Mouse (Mus musculus) naive thymus-derived CD4-positive, alpha-beta T cell, adult 2 months (primary cell): ENCODE results near the gene Fam78a.
A peak's percentile ranks its signal among the peaks of the same experiment; 100 is the strongest.

ENCODE experiments used
- DNase-seq: peaks from one replicate; pipeline ENCODE4 v3.0.0-alpha.2; 2011; ENCODE audit warnings: low read depth

The Fam78a gene

DNA sequence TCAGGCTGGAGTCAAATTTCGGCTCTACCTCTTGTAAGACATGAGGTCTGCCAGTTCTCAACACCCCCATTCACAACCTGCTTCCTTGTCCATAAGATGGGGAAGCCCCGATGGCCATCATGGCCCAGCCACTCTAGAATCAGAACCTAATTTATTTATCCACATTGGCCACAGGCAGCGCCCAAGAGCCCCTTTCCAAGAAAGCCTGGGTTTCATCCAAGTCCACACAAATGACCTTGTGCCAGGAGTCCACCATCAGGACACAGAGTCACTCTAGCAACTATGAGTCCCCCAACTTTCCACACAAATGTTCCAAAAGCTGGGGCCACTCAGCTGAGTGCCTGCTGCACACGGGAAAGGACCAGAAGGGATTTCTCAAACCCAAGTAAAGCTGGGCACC is 18.7 kb downstream of the Fam78a start:
- no peak for DNase-seq

DNA sequence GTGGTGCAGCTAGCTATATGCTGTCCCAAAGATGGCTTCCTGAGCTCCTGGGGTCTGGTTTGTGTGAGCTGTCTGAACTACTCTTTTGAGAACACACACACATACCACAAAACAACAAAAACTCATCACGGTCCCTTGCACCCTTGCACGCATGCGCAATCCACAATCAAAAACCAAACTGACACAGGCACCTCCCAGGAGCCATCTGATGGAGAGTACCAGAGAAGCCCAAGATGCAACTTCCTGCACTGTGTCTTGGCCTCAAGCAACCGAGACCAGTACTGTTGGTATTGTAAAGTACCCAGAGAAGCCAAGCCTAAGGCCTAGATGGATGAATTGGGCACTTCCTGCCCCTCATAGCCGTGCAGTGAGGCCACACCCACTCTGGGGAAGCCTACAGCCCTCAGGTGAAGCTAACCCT is 19.3 kb downstream of the Fam78a start:
- DNase-seq: peak; percentile 92

DNA sequence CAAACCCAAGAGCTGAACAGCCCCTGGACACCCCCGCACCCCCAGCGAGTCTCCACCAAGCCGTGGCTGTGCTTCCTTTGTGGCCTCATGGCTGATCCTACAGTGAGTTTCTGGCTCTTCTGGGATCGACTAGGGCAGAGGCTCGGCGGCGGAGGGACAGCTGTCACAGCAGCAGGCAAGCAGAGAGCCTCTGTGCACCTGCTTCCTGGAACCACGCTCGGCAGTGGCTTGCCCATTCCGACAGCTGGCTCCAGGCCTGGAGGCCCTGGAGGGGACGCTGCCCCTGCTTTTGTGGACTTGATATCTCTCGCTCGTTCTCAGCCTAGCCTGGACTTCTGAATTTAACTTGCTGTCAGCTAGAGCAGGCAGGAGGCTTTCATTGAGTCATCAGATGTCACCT is 19.7 kb downstream of the Fam78a start:
- no peak for DNase-seq

DNA sequence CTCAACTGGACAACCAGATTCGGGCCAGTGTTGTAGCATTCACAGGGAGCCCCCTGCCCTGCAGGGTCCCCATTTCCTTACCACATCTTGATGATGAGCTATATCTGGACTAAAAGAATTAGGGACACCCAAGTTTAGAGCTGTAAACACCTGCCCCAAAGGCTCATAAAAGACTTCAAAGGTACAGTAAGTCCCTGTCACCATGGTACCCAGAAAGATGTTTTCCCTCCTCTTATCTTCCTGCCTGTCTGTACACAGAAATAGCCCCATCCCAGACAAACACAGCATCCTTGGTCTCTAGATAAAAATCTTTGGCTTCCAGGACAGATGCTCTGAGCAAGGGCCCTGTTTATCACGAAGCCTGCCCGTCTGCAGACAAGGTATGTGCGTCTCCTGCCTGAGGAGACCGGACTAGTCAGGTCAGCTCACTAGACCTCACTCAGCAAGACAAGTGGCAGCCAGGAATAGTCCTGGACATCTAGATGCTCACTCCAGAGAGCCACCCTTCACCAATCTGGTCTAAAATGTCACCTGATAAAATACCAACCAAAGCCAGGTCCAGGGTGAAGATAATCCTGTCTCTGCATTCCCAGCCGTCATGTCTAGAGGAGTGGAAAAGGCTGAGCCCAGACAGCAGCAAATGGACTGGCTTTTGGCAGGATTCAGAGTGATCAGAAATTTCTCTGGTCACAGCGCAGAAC is 21.1 kb downstream of the Fam78a start:
- DNase-seq: no peak

DNA sequence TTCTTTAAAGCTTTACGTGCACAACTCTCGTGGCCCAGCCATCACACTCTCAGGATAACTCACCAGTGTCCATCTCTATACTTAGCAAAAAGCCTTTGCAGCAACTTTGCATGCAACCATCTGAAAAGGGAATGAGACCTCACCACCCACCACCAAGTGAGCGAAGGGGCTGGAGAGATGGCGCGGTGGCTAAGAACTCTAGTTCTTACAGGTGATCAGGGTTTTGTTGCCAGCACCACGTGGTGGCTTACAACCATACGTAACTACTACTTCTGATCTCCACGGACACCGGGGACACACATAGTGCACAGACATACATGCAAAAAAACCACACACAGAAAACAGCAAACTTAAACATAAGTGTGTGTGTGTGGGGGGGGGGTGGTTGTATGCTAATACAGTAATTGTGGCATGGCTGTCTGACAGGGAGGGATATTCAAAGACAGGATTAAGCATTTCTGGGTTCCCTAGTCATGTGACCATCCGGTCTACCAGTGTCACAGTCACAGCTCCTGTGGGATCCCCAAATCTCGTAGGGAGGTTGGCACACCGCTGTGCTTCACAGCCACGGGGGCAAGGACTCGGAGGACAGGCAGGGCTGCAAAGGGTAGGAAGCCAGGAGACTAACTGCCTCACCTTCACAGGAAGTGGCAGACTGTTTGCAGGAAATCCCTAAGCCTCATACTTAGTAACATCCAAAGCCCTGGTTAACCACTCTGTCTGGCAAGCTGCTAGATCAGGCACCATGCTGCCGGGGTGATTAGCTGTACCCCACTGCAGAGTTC is 21.8 kb downstream of the Fam78a start:
- peak; percentile 89 for DNase-seq

DNA sequence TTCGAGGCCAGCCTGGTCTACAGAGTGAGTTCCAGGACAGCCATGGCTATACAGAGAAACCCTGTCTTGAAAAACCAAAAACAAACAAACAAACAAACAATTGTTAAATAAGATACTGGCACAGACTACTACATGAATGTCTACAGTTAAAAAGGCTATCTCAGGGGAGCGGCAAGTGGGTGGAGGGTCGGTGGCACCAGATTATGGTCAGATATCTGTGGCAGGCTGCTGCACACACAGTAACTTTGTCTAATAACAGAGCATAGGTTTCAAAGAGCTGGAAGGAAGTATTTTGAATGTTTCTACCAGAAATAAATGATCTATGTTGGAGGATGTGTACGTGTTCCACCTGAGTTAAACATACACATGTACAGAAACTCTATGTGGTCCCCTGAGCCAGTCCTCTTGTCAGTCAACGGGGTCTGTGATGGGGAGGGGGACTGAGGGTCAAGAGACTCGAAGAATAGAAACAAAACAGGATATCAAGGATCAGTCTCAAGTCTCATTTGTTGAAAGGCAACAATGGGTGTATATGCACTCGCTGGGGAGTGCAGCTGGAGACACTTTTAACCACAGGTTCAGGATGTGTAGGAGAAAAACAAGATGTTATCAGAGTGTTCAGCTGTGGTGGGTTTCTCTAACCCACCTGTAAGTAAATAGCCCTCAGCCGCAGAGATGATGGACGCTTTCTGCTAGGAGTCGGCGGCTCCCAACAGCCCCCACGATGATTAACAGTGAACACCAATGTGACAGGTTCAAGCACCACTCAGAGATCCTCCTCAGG is 22.7 kb downstream of the Fam78a start:
- peak; percentile 73 for DNase-seq

DNA sequence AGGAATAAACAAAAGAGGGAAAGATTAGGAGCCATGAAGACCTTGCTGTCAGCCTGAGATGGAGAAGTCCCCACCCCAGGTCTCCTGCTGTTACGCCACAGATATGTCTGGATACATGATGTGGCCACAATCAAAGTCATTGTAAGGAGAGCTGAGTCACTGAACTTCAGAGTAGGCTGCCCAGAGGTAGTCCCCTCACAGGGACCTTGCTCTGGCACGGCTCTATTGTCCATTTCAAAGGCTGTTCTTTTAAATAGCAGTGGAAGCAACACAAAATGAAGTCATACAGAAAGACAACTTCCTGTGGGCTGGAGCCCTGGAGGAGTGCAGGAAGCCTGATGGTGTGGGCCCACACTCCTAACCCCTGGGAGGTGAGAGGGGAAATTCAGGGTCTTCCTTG is 23.5 kb downstream of the Fam78a start:
- DNase-seq: peak; percentile 55

DNA sequence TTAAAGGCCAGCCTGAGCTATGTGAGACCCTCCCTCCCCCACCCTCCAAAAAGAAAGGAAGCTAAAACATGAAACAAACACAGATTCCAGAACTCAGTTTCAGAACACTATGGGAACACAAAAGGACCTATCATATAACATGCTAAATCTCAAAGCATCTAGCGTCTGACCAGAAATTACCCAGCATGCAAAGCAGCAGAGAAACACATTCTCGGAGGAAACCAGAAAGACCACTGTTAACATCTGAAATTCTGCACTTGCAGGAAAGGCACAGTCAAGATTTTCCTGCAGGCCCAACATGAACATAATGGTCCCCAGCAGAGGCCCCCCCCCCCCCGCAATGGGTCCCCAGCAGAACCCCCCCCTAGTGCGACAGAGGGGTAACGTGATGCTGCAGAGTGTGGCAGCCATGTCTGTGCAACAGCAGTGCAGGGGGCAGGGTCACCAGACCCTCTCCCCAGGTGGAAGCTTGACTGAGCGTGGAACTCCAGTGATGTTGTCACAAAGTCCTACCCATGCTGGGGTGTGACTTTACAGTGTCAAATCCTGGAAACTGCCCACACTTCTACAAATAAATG is 24.3 kb downstream of the Fam78a start:
- DNase-seq: peak; percentile 56

DNA sequence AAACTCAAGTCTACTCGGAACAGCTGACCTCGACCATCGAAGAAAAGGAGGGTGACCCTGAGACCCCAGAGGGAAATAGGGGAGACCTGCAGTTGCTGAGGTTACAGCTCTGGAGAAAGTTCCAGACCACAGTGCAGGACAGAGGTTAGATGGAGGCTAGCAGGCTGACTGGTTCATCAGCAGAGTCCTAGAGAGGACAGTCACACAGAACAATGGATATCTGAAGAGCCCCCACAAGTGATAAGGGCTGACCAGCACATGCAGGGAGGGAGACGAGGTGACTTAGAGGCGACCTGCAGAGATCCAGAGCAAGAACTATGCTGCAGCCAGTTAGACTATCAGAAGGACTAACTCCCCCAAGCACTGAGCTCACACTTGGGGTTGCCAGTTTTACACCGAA is 25.0 kb downstream of the Fam78a start:
- DNase-seq: no peak

DNA sequence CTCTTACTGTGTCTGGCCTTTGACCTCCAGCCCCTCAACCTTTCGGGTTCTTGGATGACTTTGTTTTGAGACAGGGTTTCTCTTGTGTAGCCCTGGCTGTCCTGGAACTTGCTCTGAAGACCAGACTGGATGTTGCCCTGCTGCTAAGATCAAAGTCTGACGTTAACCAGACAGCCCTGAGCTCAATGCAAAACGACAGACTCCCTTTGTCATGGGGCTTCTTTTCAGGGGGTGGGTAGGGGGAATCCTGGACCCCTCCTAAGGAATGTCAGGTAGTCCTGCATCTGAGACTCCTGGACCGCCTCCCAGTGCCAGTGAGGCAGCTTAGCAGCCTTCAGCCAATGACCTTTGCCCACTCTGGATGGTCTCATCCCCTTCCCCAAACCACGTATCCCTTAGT is 25.9 kb downstream of the Fam78a start:
- peak; percentile 58 for DNase-seq

DNA sequence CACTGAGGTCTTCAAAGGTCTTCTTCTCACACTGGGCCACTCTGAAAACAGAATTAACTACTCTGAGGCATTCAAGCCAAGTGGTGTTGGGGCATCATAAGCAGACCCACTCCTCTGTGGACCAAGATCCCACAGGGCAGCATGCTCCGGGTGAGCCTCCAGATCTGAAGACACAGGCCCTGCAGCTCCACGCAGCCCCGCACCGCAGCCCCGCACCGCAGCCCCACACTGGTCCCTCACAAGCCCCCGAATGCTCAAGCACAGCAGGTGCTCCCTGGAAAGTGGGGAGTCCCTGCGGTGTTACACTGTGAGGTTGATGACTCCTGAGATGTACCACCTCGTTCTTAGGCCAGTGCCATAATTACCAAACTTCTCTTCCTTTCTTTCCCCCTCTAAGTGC is 26.4 kb downstream of the Fam78a start:
- peak; percentile 31 for DNase-seq

DNA sequence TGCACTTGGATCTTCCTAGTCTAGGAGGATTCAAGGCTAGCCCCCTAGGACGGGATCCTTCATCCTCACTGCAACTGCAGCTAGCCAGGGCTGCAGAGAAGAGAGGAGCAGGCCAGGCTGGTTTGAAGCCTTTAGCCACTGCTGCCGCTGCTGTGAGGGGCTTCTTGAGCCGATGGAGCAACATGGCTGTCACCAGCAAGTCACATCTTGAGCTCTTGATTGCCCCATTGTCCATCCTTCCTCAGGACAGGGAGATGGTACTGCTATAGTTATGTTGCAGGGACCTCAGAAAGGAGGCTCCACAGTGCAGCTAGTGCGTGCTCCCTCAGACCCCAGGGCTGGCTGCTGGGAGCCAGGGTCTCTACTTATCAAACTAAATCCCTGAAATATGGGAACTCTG is 26.9 kb downstream of the Fam78a start:
- DNase-seq: no peak

DNA sequence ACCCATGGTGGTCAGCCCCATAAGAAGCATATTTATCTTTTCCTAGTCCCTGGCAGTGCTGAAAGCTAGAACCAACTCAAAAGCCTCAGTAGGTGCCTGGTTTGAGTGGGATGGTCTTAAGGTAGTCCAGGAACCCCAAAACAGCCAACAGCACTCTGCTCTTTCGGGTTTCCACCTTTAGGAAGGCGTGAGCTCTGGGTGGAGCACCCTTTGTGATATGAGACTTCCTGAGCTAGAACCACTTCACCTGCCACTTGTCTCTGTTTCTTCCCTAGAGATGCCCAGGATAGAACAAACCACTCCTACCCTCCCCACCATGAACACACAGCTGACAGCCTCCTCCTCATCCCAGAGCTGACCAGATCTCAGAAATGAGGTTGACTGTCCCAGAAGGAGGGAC is 27.3 kb downstream of the Fam78a start:
- DNase-seq: peak; percentile 80

DNA sequence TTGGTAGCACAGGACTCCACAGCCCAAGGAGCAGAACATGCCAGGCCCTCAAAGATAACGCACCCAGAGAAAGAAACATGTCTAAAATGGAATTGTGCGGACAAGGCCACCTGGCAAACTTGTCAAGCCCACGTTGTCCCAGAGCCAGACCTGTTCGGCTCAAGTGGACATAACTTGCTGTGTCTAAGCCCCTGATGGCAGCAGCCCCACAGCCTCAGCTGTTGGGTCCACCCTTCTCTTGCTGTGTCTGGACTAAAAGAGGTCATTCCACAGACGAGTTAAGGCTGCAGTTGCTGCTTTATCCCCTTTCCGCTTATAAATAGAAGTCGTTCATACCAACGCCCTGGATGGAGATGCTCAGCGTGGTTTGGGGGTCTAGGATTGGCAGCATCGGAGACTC is 28.1 kb downstream of the Fam78a start:
- no peak for DNase-seq

DNA sequence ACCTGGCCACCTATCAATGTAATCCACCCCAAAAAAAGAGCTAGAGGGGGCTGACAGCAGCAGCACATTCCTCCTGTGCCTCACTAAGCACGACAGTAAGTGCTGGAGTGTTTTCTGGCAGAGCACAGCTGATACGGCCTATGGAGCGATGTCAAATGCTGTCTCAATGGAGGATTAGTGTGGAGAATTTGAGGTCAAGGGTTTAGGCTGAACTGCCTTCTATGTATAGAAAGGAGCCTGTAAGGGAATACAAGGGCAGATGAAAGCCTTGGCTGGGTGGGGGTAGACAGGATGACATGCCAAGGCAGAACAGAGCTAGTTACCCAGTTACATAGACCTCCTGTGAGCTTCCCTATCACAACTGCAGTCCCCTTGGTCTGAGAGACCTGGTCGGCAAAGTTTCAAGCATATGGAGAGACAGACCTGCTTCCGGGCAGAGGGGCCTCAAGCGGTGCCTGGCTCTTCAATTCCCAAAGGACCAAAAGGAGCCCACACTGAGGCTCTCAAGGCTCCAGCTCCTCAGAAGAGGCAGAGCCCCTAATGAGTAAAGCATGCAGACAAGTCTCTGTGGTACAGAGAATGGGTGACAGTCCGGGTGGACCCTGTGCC is 29.2 kb downstream of the Fam78a start:
- DNase-seq: peak; percentile 39

DNA sequence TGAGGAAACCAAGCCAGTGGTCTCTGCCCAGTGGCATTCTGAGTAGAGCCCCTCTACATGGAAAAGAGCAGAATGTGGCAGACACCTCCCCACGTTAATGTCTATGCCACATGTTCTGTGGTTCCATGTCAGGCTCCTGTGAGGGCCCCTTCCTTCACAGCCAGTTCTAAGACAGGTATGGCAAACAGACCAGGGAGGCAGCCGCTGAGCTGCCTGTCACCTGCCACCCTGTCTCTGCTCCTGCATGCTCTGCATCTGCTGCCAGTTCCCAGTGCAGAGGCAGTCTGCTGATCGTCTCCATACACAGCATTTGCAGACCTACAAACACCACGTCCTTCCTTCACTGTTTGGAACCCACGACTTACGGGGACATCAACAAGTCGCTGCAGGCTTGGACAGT is 32.2 kb downstream of the Fam78a start:
- DNase-seq: peak; percentile 47

DNA sequence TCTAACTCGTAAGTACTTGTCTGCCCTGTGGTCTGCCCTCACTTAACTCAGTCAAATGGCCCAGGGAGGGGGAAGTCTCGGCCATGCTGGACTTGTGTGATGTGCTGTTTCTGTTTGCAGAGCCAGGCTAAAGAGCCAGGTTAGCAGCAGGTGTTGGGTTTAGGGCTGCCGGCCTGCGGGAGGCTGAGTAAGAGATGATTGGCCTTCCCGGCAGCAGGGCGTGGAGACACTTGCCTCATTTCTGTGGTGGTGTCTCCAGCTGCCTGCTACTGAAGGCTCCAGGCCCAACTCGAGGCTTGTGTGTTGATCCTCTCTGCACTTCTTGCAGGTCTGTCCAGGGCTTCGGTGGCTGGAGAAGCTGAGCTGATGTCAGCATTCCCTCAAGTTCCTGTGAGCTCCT is 32.9 kb downstream of the Fam78a start:
- peak; percentile 66 for DNase-seq

DNA sequence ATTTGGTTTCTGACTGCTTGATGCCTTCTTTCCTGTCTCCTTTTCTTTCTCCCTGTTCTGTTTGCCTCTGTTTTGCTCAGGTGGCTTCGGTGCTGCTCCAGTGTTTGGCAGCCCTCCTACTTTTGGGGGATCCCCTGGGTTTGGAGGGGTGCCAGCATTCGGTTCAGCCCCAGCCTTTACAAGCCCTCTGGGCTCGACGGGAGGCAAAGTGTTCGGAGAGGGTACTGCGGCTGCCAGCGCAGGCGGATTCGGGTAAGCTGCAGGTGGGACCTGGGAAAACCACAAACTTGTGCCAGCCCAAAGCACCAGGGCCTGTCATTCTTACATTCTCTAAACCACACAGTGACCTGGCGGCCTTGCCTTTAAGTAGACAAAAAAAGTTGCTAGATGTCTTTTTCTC is 37.3 kb downstream of the Fam78a start:
- DNase-seq: peak; percentile 79

DNA sequence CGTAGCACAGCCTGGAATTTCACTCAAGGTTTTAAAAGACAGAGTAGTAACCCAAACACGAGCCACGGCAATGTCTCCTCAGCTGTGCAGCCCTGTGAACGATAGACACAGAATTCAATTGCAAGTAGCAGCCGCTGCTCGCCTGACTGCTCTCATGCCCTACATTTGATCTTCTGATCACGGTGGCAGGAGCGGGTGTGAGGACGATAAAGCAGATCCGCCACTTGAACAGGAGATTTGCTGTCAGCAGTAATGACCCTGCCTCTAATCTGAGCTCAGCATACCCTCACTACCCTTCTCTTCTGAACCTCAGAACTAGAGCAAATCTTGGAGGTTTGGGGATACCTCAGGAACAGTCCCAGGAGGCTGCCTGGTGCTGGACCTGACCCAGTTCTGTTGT is 38.6 kb downstream of the Fam78a start:
- peak; percentile 59 for DNase-seq

DNA sequence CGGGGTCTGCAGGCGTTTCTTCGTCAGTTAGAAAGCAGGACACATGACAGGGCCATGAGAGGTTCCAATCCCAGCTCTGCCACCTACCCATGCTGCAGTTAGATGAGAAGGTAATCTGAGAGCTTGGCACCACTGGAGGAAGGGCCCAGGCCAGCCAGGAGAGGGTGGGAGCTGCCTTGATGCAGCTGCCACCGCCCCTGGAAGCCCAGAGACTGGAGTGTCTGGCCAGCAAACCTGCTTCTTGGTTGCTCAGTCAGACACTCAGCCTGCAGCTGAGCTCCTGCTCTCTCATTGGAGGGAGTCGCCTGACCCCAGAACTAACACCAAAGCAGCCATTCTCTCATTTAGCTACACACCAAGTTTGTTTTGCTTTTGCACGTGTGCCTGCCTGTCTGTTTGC is 39.3 kb downstream of the Fam78a start:
- peak; percentile 37 for DNase-seq

DNA sequence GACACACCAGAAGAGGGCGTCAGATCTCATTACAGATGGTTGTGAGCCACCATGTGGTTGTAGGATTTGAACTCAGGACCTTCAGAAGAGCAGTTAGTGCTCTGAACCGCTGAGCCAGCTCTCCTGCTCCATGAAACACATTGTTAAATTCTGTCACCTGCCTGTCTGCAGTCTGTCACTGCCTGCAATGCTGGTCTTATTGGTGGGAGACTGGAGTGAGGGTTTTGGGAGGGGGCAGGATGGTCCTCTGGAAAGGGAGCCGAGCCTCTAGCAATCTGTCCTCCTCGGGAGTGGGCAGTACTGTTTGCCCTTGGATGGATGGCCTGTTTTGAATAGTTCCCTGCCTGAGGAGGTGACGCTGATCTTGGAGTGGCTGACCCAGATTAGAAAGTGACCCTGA is 40.8 kb downstream of the Fam78a start:
- DNase-seq: peak; percentile 22

DNA sequence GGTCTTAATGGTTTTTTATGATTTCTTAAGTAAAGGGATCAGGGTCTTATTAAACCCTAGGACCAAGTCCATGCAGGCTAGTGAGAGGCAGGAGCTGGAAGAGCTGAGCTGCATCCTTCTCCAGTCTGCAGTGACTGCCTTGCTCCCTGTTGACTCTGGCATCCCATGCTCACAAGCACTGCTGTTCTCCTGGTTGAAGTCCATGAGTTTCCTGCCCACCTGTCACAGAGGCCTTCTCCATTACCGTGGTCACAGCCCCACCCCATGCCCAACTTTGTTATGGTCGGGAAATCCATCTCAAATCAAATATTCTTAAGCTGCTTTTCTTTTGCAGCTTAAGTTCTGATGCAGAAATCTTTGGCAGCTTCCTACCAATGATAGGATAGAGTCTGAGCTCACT is 43.6 kb downstream of the Fam78a start:
- DNase-seq: peak; percentile 19
